Mouse (Mus musculus): ENCODE data around the gene Pxylp1. TPM values are rescaled to one million over a fixed set of nuclear protein-coding genes. Genes with fewer than 3 reads are reported as not detected.

Gene Pxylp1
- polyA plus RNA-seq, 1 experiment, result 10.9 TPM

DNA sequence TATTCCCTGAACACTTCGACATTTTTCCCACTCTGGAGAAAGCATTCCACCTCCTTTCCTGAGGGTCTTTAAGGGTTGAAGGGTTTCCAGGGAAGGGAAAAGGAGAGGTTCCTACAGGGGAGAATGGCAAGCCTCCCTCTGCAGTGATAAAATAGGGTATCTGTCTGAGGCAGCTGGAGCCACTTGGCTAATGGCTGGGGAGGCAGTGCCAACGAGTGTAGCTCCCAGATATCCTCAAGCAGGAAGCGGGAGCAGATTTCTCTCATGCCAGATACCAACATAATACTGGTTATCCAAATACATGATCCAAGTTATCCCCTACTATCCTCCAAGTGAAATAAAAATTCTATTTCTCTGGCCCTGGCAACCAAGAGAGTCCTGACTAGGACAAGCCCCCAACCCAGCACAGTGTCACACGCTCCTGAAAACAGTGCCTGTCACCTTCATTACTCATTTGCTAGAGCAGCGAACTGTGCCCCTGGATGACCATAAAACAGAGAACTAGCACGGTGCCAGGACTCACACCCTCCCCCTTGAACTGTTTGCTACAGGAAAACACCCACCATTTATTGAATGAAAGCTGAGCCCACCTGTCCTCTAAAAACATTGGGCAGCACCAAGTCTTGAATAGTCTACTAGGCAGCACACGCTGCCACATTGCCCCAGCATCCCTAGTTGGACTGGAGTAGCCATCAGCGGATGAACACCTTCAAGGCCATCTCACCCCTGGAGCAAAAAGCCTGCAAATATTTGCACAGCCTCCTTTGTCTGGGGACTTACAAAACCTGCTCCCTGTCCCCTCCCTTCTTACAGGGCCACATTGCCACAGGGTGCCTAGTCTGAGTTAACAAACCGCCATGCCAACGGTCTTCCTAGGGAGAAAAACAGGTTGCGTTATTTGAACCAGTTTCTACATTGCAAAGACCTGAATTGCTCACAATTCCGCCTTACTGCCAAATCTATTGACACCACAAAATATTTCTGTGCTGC is 833 bp downstream of the Pxylp1 start:
- TF ChIP-seq POLR2A (IDR thresholded peaks at IDR 0.05; ENCODE audit: extremely low read depth, insufficient read depth, low read length), result no peak
- TF ChIP-seq CTCF (IDR thresholded peaks at IDR 0.05; ENCODE audit: extremely low read depth, insufficient read depth, low read length), result no peak
- no peak overlapping the region for H3K4me3 ChIP-seq (ENCODE audit: insufficient read depth, low read length)
- H3K4me1 ChIP-seq (ENCODE audit: control insufficient read depth, insufficient read depth, low read length), result peaks cover 1% of the 10 kb centered on the region; the same call in 1 of the 2 replicates
- no peak overlapping the region for H3K27ac ChIP-seq (ENCODE audit: insufficient read depth, low read length)

DNA sequence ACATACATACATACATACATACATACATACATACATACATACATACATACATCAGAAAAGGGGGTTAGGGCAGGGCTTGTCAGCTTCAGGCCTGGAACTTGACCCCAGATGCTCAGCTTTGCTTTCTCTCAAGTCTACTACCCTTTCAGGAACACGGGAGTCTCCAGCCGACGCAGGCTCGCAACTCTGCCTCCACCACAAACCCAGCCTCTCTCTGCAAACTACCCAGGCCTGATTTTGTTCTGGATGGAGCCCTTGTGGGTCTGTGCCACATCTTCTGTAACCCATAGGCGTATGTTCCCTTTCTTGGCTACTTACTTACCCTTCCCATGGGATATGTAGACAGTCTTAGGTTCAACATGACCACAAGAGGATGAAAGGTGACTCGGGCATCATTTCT is 1.7 kb downstream of the Pxylp1 start:
- H3K27ac ChIP-seq (ENCODE audit: insufficient read depth, low read length), result no peak overlapping the region
- H3K4me3 ChIP-seq (ENCODE audit: insufficient read depth, low read length), result no peak overlapping the region
- peaks cover 1% of the 10 kb centered on the region; the same call in 1 of the 2 replicates for H3K4me1 ChIP-seq (ENCODE audit: control insufficient read depth, insufficient read depth, low read length)
- no peak for TF ChIP-seq CTCF (IDR thresholded peaks at IDR 0.05; ENCODE audit: extremely low read depth, insufficient read depth, low read length)
- no peak for TF ChIP-seq POLR2A (IDR thresholded peaks at IDR 0.05; ENCODE audit: extremely low read depth, insufficient read depth, low read length)

DNA sequence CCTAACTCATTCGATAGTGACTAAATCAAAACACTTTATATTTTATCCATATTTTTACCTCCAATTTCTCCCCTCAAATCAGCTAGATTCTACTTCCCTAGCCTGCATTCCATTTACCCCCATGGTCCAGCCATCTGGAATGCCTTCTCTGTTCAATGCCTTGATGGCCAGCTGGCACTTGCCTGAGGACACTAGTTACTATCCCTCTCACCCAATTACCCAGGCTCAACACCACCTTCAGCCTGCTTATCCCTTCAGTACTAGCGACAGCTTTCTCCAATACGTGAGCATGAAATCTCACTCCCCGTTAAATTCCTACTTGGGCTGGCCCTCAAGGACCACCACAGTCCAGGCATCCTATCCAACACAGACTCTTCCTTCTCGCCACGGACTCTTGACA is 2.2 kb downstream of the Pxylp1 start:
- no peak for TF ChIP-seq CTCF (IDR thresholded peaks at IDR 0.05; ENCODE audit: extremely low read depth, insufficient read depth, low read length)
- TF ChIP-seq POLR2A (IDR thresholded peaks at IDR 0.05; ENCODE audit: extremely low read depth, insufficient read depth, low read length), result no peak
- H3K4me1 ChIP-seq (ENCODE audit: control insufficient read depth, insufficient read depth, low read length), result peaks cover 1% of the 10 kb centered on the region; the same call in 1 of the 2 replicates
- H3K4me3 ChIP-seq (ENCODE audit: insufficient read depth, low read length), result no peak overlapping the region
- no peak overlapping the region for H3K27ac ChIP-seq (ENCODE audit: insufficient read depth, low read length)

DNA sequence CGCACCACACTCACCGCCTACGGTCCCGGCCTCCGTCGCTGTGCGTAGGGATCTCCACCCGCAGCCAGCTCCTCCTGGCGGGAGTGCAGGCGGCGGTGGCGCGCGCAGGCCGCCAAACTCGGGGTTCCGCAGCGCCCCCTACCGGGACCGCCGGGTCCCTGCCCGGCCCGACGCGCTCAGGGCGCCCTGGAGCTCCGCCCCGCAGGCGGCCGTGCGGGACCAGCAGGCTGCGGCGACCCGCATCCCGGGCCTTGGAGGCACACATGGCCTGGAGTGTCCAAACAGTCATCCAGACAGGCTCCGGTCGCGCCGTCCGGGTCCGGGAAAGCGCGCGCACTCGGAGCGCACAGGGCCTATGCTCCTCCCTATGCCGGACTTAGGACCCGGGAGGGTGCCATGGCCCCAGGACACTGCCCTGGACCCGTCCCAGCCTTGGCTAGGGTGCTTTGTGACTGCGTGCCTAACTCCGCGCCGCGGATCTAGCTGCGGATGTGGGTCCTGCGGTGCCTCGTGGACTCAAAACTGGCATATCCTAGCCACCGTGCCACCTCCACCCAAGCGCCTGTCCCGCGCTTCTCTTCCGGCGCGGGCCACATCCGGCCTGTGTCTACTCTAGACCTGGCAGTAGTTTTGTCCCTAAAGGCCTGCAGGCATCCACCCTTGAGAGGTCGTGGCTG is 3.0 kb downstream of the Pxylp1 start:
- 0 out of 2 replicates have a peak, but pooled peaks have one; percentile 22 for TF ChIP-seq CTCF (IDR thresholded peaks at IDR 0.05; ENCODE audit: extremely low read depth, insufficient read depth, low read length)
- TF ChIP-seq POLR2A (IDR thresholded peaks at IDR 0.05; ENCODE audit: extremely low read depth, insufficient read depth, low read length), result peak; percentile 47; the same call in 1 of the 2 replicates
- H3K4me1 ChIP-seq (ENCODE audit: control insufficient read depth, insufficient read depth, low read length), result peaks cover 1% of the 10 kb centered on the region; the same call in 1 of the 2 replicates

DNA sequence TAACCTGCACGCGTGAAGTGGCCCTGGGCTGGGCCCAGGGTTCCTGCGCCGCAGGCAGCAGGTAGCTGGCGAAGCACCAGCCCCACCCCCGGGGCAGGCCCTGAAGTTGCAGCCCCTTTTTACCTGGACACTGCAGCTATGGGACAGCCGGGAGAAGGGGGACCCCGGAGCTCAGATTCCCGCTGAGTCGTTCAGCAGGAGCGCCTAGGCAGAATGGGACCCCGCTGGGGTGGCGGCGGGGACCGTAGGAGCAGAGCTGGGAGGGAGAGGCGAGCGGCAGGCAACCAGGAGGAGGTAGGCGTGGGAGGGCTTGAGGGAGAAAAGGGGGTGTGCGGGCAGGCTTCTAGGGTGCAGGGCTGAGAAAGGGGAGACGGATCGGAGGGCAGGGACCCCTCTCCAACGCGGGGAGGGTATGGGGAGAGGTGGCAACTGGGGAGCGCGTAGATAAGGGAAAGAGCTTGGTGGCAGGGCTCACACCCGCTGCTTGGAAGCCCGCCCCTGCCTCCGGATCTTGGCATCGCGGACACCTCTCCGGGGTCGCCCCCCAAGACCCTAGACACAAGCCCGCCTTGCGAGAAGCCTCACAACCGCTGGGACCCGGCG is 3.6 kb downstream of the Pxylp1 start:
- peaks cover 1% of the 10 kb centered on the region; the same call in 1 of the 2 replicates for H3K4me1 ChIP-seq (ENCODE audit: control insufficient read depth, insufficient read depth, low read length)

More for the DNA sequence above, 3.0 kb downstream of the Pxylp1 start:
- Histone ChIP-seq H3K4me3 (ENCODE audit: insufficient read depth, low read length) (peak overlapping the region; percentile 65), H3K27ac (ENCODE audit: insufficient read depth, low read length) (peak overlapping the region; percentile 45; the same call in 1 of the 2 replicates)

DNA sequence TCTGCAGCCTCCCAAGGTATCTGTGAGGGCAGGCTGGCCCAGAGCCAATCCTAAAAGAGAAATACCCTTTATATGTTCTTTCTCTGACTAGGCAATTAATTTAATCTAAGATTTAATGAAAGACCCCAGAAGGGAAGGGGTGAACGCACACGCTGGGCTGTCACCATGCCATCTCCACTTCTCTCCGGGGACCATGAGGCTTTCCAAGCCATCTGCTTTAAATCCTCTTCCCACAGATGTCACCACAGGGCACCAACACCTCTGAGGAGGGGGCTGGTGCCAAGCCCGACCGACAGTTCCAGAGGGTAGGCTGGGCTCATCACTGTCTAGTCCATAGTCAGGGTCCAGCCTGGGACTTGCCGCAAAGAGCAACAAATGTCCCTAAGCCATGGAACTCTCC is 4.5 kb downstream of the Pxylp1 start:
- Histone ChIP-seq H3K4me3 (ENCODE audit: insufficient read depth, low read length) (peak overlapping the region; percentile 65), H3K27ac (ENCODE audit: insufficient read depth, low read length) (no peak overlapping the region), H3K4me1 (ENCODE audit: control insufficient read depth, insufficient read depth, low read length) (peaks cover 1% of the 10 kb centered on the region; the same call in 1 of the 2 replicates)
- TF ChIP-seq POLR2A (IDR thresholded peaks at IDR 0.05; ENCODE audit: extremely low read depth, insufficient read depth, low read length) (no peak), CTCF (IDR thresholded peaks at IDR 0.05; ENCODE audit: extremely low read depth, insufficient read depth, low read length) (no peak)

More for the DNA sequence above, 3.6 kb downstream of the Pxylp1 start:
- Histone ChIP-seq H3K27ac (ENCODE audit: insufficient read depth, low read length) (0 out of 2 replicates have a peak overlapping the region, but pooled peaks have one; percentile 1), H3K4me3 (ENCODE audit: insufficient read depth, low read length) (peak overlapping the region; percentile 65)
- no peak for TF ChIP-seq CTCF (IDR thresholded peaks at IDR 0.05; ENCODE audit: extremely low read depth, insufficient read depth, low read length)

DNA sequence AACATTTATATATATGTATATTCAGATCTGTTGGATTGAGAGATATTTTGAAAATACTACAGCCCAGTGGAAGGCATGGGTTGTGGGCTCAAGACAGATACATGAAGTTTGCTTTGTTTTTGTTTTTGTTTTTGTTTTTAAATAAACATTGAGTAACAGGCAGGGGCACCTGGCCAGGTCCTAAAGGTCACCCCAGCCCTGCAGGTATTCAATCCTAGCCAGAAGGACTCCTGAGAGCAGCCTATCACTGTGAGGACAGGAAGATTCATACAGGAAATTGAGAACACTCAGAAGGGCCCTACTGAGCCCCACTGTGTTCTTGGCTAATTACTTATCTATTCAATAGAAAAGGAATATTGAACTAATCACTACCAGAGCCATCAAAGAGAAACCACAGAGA is 5.0 kb downstream of the Pxylp1 start:
- H3K4me3 ChIP-seq (ENCODE audit: insufficient read depth, low read length), result no peak overlapping the region
- no peak for TF ChIP-seq POLR2A (IDR thresholded peaks at IDR 0.05; ENCODE audit: extremely low read depth, insufficient read depth, low read length)
- no peak for TF ChIP-seq CTCF (IDR thresholded peaks at IDR 0.05; ENCODE audit: extremely low read depth, insufficient read depth, low read length)
- peaks cover 1% of the 10 kb centered on the region; the same call in 1 of the 2 replicates for H3K4me1 ChIP-seq (ENCODE audit: control insufficient read depth, insufficient read depth, low read length)
- H3K27ac ChIP-seq (ENCODE audit: insufficient read depth, low read length), result no peak overlapping the region

DNA sequence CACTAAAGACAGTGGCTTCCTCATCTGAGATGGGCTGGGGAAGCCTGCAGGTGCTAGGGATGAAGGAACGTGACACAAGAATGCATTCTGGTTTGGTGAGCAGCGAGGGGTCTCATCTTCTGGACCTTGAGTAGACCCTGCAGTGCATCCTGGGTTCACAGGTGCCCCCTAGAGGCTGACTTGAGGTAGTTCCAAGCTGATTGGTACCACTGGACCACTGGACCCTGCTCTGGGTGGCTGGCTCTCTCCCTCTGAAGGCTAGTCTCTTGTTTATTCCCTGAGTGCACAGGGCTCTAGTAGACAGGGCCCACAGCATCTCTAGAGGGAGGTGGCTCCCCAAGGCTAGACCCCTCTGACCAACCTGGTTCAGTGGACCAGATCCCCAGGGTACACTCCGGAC is 6.7 kb downstream of the Pxylp1 start:
- Histone ChIP-seq H3K4me1 (ENCODE audit: control insufficient read depth, insufficient read depth, low read length) (peaks cover 1% of the 10 kb centered on the region; the same call in 1 of the 2 replicates), H3K27ac (ENCODE audit: insufficient read depth, low read length) (no peak overlapping the region), H3K4me3 (ENCODE audit: insufficient read depth, low read length) (no peak overlapping the region)
- TF ChIP-seq CTCF (IDR thresholded peaks at IDR 0.05; ENCODE audit: extremely low read depth, insufficient read depth, low read length), result peak; percentile 52
- TF ChIP-seq POLR2A (IDR thresholded peaks at IDR 0.05; ENCODE audit: extremely low read depth, insufficient read depth, low read length), result no peak
